Mouse (Mus musculus): ENCODE measurements around the gene Fam199x.

Fam199x gene

GRCm38 (mm10) chrX:137049425-137050225 lies at the start of gene Fam199x:
Gene Fam199x (plus strand): TSS chrX:137049594.
- peak; percentile 50 for DNase-seq (ENCODE audit: low spot score)

DNA sequence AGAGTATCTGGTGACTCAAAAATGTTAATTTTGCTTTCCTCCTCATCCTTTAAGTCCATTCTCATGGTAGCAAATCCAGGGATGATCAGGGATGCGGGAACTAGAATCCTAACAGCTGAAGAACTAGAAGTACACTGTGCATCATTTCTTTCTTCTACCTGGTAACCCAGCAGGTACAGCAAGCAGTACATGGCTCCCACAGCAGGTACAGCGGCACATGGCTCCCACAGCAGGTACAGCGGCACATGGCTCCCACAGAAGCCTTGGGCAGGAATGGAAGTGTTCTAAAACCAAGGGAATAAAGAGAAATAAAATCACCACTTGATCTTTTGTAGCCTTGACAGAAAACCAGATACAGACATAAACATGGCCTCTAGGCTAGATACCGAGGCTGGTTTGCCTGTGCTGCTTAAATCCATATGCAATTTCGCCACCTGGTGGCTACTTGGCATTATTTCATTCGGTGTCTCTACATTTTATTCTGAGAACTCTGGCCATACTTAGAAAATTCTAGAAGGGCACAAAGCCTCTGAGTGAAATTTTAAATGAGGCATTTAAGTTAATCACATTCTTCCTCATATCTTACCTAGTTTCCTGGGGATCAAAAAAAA lies 34.2 kb upstream of the Fam199x start:
- DNase-seq (ENCODE audit: low spot score): peak; percentile 32

- no peak for DNase-seq (ENCODE audit: low spot score)
These were observed 31.7 kb upstream of the Fam199x start for GRCm38 (mm10) chrX:137017668-137018067.

DNA sequence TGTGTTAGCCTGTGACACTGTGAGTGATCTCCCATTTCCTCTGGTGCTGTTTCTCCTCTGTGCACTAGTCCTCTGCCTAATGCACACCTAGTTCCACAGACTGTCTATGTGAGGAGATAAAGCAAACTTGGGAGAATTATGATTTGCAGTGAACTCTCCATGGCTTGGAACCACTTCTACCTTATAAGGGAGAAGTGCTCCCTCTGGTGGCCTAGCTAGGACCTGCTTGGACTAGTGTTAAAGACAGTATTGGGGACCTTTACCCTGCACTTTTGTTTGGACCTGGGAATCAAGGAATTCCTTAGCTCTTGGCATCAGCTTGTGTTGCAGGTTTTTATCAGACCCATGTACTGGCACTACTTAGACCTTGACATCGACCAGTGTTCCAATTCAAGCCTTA lies 30.1 kb upstream of the Fam199x start:
- peak; percentile 52 for DNase-seq (ENCODE audit: low spot score)

DNA sequence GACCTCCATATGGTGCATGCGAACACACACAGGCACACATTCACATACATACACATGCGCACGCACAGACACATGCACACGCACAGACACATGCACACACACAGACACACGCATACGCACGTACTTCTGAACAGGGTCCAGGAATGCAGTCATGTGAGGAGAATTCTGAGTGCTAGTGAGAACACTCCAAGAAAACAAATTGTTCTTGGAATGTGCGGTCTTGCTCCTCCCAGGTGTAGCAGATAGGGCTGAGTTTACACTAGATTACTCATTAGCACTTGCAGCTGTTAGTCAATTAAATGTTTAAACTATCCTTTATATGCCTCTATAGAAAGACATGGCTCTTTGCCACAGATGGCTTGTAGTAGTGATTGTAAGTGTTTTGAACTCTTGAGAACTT lies 18.5 kb upstream of the Fam199x start:
- DNase-seq (ENCODE audit: low spot score): no peak

GRCm38 (mm10) chrX:137031726-137032125 lies 17.7 kb upstream of the Fam199x start:
- DNase-seq (ENCODE audit: low spot score): no peak

- no peak for DNase-seq (ENCODE audit: low spot score)
These were observed 15.1 kb upstream of the Fam199x start for GRCm38 (mm10) chrX:137034322-137034721.

- DNase-seq (ENCODE audit: low spot score): no peak
These were observed 11.9 kb upstream of the Fam199x start for GRCm38 (mm10) chrX:137037470-137037999.

- peak; percentile 68 for DNase-seq (ENCODE audit: low spot score)
These were observed 11.4 kb upstream of the Fam199x start, which contains the start of gene Slc25a53 for GRCm38 (mm10) chrX:137038000-137038483. Gene Slc25a53 (minus strand): TSS chrX:137038302.

GRCm38 (mm10) chrX:137038502-137038901 lies 10.9 kb upstream of the Fam199x start:
- no peak for DNase-seq (ENCODE audit: low spot score)

- no peak for DNase-seq (ENCODE audit: low spot score)
These were observed 352 bp upstream of the Fam199x start for GRCm38 (mm10) chrX:137049060-137049424.

- no peak for DNase-seq (ENCODE audit: low spot score)
These were observed 13.8 kb downstream of the Fam199x start for GRCm38 (mm10) chrX:137063202-137063601.

DNA sequence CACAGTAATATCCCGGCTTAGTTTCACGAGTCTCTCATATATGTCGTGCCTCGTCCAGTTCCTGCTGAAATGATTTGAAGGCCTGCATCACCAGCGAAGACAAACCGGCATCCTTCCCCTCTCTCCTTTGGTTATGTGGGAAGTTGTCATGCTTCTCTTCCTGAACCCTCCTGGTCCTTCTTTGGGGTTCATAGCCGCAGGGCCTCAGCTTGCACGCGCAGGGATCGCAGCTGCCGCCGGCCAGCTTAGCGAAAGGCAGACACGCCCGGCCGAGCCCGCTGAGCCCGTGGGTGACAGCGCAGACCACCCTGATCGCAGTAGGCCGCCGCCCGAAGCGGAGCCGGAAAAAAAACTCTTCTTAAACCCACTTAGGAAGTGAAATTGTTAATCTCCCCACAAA lies 55.1 kb downstream of the Fam199x start:
- DNase-seq (ENCODE audit: low spot score): no peak

DNA sequence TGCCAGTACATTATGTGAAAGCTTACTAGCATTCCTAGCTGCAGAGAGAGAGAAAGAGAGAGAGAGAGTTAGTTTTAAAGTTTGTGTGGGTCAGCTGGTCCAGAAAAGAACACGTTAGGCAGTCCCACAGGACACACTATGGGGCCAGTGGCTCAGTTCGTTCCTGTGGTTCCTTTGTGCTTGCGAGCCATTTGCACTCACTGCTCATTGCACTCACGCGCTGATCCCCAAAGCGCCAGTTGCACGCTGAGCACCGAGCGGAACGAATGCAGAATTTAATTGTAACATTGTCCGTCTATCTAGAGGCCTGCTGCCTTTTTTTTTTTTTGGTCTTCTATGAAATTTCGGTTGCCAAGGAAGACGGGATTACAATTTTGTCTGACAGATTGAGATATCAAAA lies 57.1 kb downstream of the Fam199x start:
- DNase-seq (ENCODE audit: low spot score): no peak

GRCm38 (mm10) chrX:137118097-137118746 lies 68.8 kb downstream of the Fam199x start:
- DNase-seq (ENCODE audit: low spot score): no peak

- DNase-seq (ENCODE audit: low spot score): no peak
These were observed 70.5 kb downstream of the Fam199x start for GRCm38 (mm10) chrX:137119675-137120423.

GRCm38 (mm10) chrX:137121718-137122117 lies 72.3 kb downstream of the Fam199x start, which contains the start of gene Esx1:
Gene Esx1 (minus strand): TSS chrX:137122083.
- DNase-seq (ENCODE audit: low spot score): no peak

DNA sequence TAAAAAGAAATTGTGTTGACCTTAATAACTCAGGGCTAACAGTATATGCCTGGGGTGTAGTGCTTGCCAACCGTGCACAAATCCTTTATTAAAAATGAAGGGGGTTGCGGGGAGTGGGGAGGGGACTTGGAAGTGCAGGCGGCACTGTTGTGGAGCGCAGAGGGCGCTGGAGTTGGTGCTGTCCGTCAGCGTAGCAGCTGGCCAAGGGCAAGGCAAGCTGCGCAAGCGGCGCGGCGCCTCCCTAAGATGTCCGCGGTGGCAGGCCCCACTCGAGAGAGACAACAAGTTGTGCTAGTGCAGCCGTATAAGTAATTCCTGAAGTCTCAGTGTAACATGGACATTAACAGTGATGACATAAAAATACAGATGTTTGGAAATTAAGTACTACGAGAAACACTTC lies 78.1 kb downstream of the Fam199x start:
- no peak for DNase-seq (ENCODE audit: low spot score)
